Mouse (Mus musculus) liver, embryonic 14.5 days (tissue): ENCODE results near the gene Ceacam1.

Experiments
- CTCF ChIP-seq: IDR thresholded peaks from 2 replicates; pipeline ENCODE4 v1.5.1; 2016; ENCODE audit warnings: antibody characterized with exemption, low read depth, control low read depth
- EP300 ChIP-seq: IDR thresholded peaks from 2 replicates; pipeline ENCODE4 v1.6.1; 2016; ENCODE audit warnings: antibody characterized with exemption, low read depth

DNA sequence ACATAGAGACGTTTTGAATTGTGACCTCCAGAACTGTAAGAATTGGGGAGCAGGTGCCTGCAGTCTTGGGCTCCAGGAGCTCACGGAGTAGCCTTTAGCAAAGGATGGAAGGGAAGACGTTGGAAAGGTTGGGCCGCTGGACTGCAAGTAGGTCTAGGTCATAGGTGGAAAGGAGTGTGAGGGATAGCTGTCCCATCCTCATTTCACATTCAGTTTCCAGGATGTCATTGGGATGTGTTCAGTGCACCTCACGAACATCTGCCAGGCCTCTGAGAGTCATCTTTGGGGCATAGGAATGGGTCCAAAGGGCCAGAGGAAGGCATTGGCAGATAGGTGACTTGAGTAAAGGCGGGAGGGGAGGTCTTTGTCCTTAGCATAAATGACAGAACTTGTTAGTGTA lies 45.0 kb downstream of the Ceacam1 start:
- TF ChIP-seq CTCF, result no peak
- no peak for TF ChIP-seq EP300
